Mouse (Mus musculus) gastrocnemius, postnatal 36 days (tissue): ENCODE measurements around the gene Umad1. TPM values are rescaled to one million over a fixed set of nuclear protein-coding genes. Genes with fewer than 3 reads are reported as not detected.

Experiments
- DNase-seq, 2 experiments: peaks; one replicate each; pipeline ENCODE4 v3.0.0; 2022
- intact Hi-C: fragments of 180-260 bp; cut with DNase I; formaldehyde crosslinking; loops from one replicate; pipeline ENCODE4 v1.15.1; 2025
- total RNA-seq, 2 experiments: library from RNA; stranded (reverse); gene quantifications; 2 replicates each; pipeline ENCODE4 v1.2.3; 2021

Gene Umad1
- total RNA-seq, 2 experiments from 2014 or later: 9.4 to 12.0 TPM

GRCm38 (mm10) chr6:8405844-8406243 lies 146.8 kb downstream of the Umad1 start:
- intact Hi-C loops: no loop called here
- DNase-seq: no peak

GRCm38 (mm10) chr6:8408332-8408731 lies 149.2 kb downstream of the Umad1 start:
- intact Hi-C loops: no loop called here
- DNase-seq: no peak

DNA sequence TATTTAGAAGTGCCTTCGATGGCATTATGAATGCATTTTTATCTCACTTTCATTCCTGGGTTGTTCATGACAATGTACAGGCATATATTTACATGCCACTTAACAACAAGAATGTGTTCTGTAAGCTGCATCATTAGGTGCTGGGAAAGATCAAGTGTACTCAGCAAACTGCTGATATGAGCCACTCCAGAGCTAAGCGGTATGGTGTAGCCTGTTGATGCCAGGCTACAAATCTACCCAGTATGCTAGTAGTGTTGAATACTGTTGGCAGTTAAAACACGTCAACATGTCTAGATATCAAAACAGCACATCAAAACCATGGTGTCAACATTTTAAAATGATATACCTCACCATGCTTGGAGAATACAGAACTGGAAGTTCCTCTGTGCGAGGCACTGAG lies 150.8 kb downstream of the Umad1 start:
- DNase-seq: no peak
- intact Hi-C loops: no loop called here

DNA sequence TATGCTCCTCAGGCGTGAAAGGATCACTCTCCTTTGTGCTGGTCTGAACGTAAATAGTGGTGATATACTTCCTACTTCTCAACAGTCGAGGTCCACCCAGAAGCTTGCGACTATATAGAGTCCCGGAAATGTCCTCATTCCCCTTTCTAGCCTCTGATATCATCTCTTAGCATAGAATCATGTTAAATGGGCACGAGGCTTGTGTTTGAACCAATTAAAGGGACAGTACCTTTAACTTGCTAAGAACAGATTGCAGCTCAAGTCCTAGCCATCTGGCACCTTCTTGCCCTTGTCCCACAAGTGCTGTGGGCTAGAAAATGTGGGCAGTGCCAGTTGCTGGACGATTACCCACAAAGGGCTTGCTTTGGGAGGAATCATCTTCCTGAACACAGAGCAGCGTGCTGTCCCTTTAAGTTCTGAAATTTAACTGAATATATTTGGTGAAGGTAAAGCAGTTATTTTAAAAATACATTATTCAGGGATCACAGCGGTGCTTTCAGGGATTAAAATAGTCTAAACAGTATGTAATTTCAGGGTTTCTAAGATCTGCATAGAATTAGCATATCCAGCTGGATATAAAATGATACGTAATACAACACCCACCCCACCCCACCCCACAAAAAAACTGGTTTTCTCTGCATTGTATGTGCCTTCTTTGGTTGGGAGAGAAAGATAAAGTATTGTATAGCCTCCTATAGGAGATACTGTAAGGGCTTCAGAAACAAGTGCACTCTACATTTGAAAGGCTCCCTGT lies 153.9 kb downstream of the Umad1 start:
- intact Hi-C loops: no loop called here
- no peak for DNase-seq

GRCm38 (mm10) chr6:8414020-8414419 lies 154.9 kb downstream of the Umad1 start:
- DNase-seq: no peak
- intact Hi-C loops: no loop called here

- intact Hi-C loops: no loop called here
- DNase-seq: no peak
These were observed 156.7 kb downstream of the Umad1 start for GRCm38 (mm10) chr6:8415823-8416222.

GRCm38 (mm10) chr6:8416802-8417569 lies 157.9 kb downstream of the Umad1 start:
- intact Hi-C loops: no loop called here
- no peak for DNase-seq

GRCm38 (mm10) chr6:8419485-8420186 lies 160.5 kb downstream of the Umad1 start:
- intact Hi-C loops: no loop called here
- DNase-seq: no peak

GRCm38 (mm10) chr6:8420187-8420503 lies 161.1 kb downstream of the Umad1 start:
- intact Hi-C loops: no loop called here
- DNase-seq: no peak

DNA sequence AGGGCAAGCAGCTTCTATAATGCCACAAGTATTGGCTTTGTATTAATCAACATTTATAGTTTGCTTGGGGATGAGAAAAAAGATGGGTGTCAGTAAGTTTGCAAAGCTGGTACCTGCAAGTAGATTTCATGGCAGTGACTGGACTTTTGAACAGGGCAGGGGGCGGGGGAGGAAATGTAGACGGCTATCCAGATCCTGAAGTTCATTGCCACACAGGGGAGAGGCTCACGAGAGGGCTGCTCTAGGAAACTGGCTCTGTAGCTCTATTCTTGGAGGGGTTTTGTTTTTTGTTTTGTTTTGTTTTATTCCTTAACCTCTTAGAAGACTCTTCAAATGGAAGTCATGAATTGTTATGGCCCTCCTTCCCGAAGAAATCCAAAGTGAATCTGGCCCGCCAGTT lies 162.3 kb downstream of the Umad1 start:
- intact Hi-C loops: no loop called here
- DNase-seq: no peak

GRCm38 (mm10) chr6:8421959-8422581 lies 163.0 kb downstream of the Umad1 start:
- DNase-seq: peak in 1 of 2 experiments; percentile 13
- intact Hi-C loops: no loop called here

DNA sequence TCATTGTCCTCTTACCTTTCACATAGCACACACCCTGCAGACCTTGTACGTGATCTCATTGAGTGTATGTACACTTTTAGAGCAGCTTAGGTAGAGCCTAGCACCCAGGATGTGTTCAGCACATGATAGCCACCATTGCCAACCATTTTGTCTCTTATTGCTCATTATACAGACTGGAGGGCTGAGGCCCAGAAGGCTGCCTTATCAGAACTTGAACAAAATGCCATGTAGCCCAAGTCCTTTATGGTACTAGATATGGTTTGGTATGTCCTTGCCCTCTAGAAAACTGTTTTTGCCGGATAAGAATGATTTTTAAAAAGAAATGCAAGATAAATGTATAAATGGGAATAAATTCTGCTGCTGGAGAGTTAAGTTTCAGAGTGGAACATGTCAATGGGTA lies 164.1 kb downstream of the Umad1 start:
- DNase-seq: no peak
- intact Hi-C loops: no loop called here

DNA sequence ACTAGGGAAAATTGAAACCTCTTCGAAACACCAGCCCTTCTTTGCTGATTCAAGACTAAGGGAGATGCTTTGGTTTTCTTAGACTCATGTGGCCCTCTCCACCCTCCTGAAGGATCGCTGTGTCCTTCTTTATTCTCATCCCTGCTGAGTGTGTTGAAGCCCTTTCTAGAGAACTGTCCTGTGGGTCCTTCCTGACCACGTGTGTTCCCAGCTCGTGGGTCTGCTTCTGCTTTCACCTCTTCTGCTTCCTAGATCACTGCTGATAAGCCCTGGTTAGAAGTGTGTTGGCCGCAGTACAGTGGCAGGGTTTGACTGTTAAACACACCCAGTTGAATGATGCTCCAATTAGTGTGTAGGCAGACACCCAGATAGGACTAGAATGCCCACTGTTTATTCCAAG lies 168.6 kb downstream of the Umad1 start:
- intact Hi-C loops: no loop called here

GRCm38 (mm10) chr6:8430610-8431234 lies 171.6 kb downstream of the Umad1 start:
- no peak for DNase-seq
- intact Hi-C loops: no loop called here

More for the DNA sequence above, 168.6 kb downstream of the Umad1 start:
- no peak for DNase-seq

GRCm38 (mm10) chr6:8433179-8433578 lies 174.1 kb downstream of the Umad1 start:
- DNase-seq: no peak
- intact Hi-C loops: no loop called here

DNA sequence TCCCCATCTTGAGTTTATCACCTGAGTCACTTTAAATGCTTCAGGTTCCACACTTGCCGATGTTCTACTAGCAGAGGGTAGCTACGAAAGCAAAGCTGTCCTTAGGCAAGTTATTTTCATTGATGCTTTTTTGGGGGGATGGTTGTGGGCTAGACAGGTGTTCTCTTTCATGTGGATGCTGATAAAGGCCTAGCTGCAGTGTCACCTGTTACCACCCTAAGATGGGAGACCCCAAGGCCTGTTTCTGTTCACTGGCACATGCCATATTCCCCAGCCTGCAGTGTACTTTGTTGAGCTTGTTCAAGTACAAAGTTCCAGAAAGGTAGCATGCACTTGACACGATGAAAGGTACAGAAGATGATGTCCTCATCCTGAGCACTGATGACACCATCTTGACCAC lies 178.8 kb downstream of the Umad1 start:
- intact Hi-C loops: no loop called here
- DNase-seq: no peak

- intact Hi-C loops: no loop called here
- DNase-seq: no peak
These were observed 182.7 kb downstream of the Umad1 start for GRCm38 (mm10) chr6:8441814-8442213.

GRCm38 (mm10) chr6:8446786-8447185 lies 187.7 kb downstream of the Umad1 start:
- peak; percentile 39 to 55 for DNase-seq
- intact Hi-C loops: no loop called here

- no peak for DNase-seq
- intact Hi-C loops: no loop called here
These were observed 196.5 kb downstream of the Umad1 start for GRCm38 (mm10) chr6:8455599-8455998.

- no peak for DNase-seq
These were observed 199.5 kb downstream of the Umad1 start for GRCm38 (mm10) chr6:8458596-8458995.

GRCm38 (mm10) chr6:8462447-8462846 lies 203.4 kb downstream of the Umad1 start:
- intact Hi-C loops: no loop called here

More at GRCm38 (mm10) chr6:8458596-8458995, 199.5 kb downstream of the Umad1 start:
- intact Hi-C loops: no loop called here

More at GRCm38 (mm10) chr6:8462447-8462846, 203.4 kb downstream of the Umad1 start:
- no peak for DNase-seq
